Mouse (Mus musculus) brain, embryonic 14.5 days (tissue): ENCODE data around the gene Sema4f. TPM values are rescaled to one million over a fixed set of nuclear protein-coding genes. Genes with fewer than 3 reads are reported as not detected.

Source experiments
- DNase-seq: peaks from one replicate; pipeline ENCODE4 v3.0.0-alpha.2; 2011; ENCODE audit warnings: low read depth
- CTCF ChIP-seq: fragments of 200-500 bp; IDR thresholded peaks from 2 replicates; pipeline ENCODE4 v1.5.1; 2012; ENCODE audit warnings: inconsistent platforms, mild to moderate bottlenecking, moderate library complexity, borderline replicate concordance; ENCODE audit not compliant: insufficient read depth, insufficient read length; ENCODE audit errors: extremely low read depth
- POLR2A ChIP-seq: fragments of 200-500 bp; IDR thresholded peaks from 2 replicates; pipeline ENCODE4 v1.6.1; 2012; ENCODE audit warnings: mild to moderate bottlenecking, inconsistent platforms, borderline replicate concordance; ENCODE audit not compliant: poor library complexity, insufficient read depth, insufficient read length, severe bottlenecking; ENCODE audit errors: extremely low read depth
- polyA plus RNA-seq: library from polyadenylated mRNA; depleted of rRNA; stranded (reverse); fragments of >200 nt; gene quantifications from 2 replicates; pipeline ENCODE4 v1.2.3, GENCODE M21; 2012

Sema4f gene
- polyA plus RNA-seq, 1 experiment, result 23.9 TPM

GRCm38 (mm10) chr6:82926528-82926927, 13.0 kb downstream of the Sema4f start:
- peak; percentile 71 for DNase-seq
- no peak for TF ChIP-seq CTCF
- no peak for TF ChIP-seq POLR2A

DNA sequence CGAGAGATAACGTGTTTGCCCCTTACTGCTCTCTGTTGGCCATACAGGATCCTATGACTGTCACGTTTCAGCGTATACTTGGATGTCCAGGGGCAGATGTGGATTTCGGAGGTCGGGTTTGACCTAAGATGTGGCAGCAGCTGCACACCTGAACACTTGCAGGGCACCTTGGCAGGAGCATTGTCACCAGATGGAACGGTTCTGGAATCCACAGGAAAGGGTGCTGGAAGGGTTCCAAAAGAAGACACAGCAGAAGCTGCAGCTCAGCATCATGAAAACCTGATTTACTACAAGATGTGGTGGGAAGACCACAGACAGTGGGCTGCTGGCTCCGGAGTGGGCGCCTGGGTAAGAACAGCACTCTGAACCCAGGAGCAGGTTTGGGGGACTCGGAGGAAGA, 13.5 kb downstream of the Sema4f start:
- DNase-seq, result peak; percentile 8
- no peak for TF ChIP-seq POLR2A
- TF ChIP-seq CTCF, result no peak

GRCm38 (mm10) chr6:82925005-82925404, 14.6 kb downstream of the Sema4f start:
- no peak for DNase-seq
- TF ChIP-seq CTCF (peak; percentile 31; the same call in 1 of the 2 replicates), POLR2A (no peak)

DNA sequence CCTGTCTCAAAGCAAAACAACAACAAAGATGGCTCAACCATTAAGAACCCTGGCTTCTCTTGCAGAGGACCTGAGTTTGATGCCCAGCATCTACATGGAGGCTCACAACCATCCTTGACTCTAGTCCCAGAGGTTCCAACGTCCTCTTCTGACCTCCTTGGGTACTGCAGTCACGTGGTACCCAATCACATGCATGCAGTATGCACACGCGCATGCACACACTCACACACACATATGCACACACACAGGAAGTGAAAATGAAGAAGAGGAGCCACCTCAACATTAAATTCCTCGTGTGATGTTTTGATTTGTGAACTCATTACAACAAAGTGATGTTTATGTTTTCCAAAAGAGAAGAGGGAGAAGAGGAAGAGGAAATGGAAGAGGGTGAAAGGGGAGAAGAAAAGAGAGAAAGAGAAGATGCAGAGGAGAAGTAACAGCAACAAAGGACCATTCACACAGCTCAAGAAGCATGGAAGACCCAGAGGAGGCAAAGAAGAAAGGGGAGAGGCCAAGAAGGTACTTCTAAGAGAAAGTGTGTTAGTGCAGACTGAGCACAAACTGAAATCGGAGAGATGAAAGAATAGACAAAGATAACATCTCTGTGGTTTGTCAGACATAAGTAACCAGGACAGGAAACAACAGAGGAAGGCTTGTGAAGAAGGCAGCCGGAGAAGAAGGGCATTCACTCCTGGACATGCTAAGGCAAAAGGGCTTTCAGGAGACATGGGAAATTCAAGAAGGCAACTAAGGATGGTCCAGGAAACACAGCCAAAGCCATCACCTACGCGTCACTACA, 17.9 kb downstream of the Sema4f start:
- no peak for DNase-seq
- no peak for TF ChIP-seq CTCF
- TF ChIP-seq POLR2A, result no peak

DNA sequence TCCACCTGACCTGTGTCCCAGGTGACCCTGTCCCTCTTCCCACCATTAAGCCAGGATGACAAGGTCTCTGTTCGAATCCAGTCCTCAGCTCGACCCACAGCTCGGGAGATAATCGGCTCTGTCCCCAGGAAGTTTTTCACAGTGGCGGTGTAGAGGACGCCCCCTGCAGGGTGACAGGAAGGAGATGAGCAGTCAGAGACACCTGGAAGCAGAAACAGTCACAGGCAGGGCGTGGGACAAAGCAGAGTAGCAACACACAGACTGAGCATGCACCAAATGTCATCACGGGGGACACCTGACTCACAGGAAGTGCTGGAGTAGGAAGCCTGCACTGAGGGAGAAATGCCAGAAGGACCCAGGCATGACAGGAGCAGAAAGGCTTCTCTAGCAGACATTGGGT, 20.0 kb downstream of the Sema4f start:
- TF ChIP-seq CTCF (no peak), POLR2A (no peak)
- DNase-seq, result no peak

DNA sequence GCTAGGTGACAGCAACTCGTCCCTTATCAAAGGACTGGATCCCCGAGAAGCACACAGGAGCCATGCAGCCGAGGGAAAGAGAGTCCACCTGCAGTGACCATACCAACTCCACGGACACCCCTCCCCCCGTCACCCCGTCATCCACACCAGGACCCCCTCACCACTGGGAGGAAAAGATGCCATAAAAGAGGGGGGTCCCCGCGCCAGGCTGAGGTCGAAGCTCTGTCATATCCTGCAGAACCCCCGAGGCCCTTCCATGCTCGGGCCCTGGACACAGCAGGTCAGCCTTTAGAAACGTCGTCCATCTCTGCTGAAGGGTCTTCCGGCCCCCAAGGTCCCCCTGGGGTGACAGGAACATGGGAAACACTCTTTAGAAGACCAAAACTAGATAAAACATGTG, 21.2 kb downstream of the Sema4f start:
- DNase-seq, result no peak
- TF ChIP-seq CTCF (no peak), POLR2A (no peak)

- peak; percentile 51 for DNase-seq
- TF ChIP-seq CTCF (peak; percentile 81), POLR2A (no peak)
These were observed 21.8 kb downstream of the Sema4f start for GRCm38 (mm10) chr6:82917778-82918129.

DNA sequence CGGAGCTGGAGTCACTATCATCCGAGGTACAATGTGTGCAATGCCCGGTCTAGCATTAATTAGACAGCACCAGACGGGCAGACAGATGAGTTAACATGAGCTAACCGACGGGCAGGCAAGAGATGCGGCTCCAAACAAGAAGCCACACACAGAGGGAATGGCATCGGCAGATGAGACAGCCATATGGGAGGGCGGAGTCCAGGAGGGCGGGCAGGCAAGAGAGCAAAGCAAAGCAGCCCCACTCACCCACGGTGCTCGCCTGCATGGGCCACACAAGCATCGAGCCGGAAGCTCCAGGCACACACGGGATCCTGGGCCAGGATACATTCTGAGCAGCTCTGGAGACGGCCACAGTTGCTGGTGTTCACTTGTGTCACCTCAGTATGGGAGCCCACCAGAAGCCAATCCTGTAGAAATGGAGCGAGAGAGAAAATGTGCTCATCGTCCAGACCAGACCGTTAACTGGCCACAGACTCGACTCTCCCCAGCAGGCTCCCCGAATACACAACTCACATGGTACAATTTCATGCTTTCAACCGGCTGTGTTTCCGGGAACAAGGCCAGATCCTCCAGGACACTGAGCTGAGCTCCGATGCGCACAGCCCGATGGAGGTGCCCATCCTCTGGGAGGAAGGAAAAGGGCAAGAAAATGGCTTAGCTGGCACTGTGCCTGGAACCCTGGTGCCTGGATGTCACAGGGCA, 22.3 kb downstream of the Sema4f start:
- peak; percentile 84 for DNase-seq
- no peak for TF ChIP-seq CTCF
- TF ChIP-seq POLR2A, result no peak

DNA sequence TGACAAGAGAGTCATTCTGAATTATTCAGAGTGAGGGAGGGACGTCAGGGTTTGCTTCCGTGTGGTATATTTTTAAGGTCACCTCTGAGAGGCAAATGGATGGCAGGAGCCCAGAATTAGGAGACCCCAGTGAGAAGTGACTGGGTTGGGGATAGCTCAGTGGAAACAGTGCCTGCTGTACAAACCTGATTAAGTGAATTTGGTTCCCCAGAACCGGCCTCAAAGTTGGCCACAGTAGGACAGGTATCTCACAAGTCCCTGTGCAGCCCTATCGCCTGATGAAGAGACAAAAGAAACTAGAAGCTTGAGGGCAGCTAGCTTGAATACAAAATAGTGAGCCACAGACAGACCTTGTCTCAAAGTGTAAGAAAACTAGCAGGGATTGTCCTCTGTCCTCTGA, 23.1 kb downstream of the Sema4f start:
- DNase-seq, result no peak
- TF ChIP-seq POLR2A, result no peak
- no peak for TF ChIP-seq CTCF

GRCm38 (mm10) chr6:82915889-82916288, 23.7 kb downstream of the Sema4f start:
- DNase-seq, result peak; percentile 43
- TF ChIP-seq CTCF (peak; percentile 86), POLR2A (no peak)

DNA sequence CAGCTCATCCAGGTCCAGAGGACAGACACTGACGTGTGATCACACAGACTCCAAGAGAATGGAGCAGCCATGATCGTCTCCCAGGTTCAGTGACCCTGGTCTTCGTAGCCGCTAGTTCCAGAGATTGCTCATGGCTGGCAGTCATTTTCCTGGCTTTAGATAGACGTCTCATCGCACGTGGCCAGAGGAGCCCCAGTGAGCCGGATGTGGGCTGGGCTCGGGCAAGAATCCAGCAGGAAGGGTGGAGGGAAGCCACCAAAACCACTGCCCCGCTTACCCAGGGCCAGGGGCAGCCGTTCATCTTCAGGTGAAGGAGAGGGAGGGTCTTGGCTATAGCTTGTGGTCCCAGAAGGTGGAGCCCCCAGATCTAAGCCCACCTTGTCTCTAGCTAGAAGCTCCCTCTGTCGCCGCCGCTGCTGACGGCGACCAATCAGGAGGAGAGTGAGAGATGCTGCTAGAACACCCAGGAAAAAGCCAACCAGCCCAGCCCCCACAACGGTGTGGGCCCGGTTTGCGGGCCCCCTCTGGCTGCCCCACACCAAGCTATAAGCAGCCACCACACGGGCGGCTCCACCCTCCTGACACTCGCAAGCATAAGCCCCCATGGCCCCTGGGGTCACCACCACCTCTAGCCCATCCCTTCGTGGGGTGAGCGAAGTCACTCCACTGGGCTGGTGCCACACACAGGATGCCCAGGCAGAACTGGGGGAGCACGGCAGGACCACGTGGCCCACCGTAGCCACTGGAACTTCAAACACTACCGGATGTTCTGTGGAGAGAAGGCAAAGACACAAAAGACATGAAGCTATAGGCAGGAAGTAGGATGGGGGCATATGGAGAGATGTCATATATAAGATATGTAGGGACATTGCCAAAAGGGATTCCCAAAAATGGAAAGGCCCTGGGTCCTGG, 26.0 kb downstream of the Sema4f start:
- no peak for DNase-seq
- TF ChIP-seq CTCF, result no peak
- no peak for TF ChIP-seq POLR2A

DNA sequence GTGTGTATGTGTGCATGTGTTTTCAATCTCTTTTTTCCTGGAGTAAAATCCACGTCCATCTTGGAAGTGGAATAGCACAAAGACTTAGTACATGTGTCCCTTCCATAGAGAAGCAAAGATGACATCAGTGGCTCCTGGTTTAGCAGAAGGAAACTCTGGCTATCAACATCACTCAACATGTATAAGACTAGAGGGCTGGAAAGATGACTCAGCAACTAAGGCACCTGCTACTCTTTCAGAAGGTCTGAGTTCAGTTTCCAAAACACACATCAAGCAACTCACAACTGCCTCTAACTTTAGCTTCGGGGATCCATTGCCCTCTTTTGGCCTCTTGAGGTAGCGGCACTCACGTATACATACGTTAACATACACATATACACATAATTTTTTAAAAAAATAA, 28.3 kb downstream of the Sema4f start:
- TF ChIP-seq CTCF (no peak), POLR2A (no peak)
- DNase-seq, result no peak
